Mouse (Mus musculus): Measurements from ENCODE around the gene Nbr1.

- no peak for TF ChIP-seq CTCF (IDR thresholded peaks at IDR 0.05)
- TF ChIP-seq POLR2A (IDR thresholded peaks at IDR 0.05; ENCODE audit: insufficient read depth, low read depth, low read length), result peak; percentile 19; the same call in 1 of the 2 replicates
Measured at GRCm38 (mm10) chr11:101627857-101628559, 76.1 kb downstream of the Nbr1 start.

All from heart, adult 2 months (tissue).